Mouse (Mus musculus) forebrain, embryonic 14.5 days (tissue): Measurements from ENCODE around the gene Trim71. TPM values are rescaled to one million over a fixed set of nuclear protein-coding genes. Genes with fewer than 3 reads are reported as not detected.

Source experiments
- ATAC-seq: fragments of 200-750 bp; cut with Nextera tagmentation; 2 replicates; pipeline ENCODE4 v1.8.0; 2017; ENCODE audit warnings: mild to moderate bottlenecking, moderate library complexity
- DNase-seq: peaks from one replicate; pipeline ENCODE4 v3.0.0-alpha.2; 2015; ENCODE audit warnings: low spot score
- H3K27ac ChIP-seq: fragments of 300-500 bp; sonication (generic); 2 replicates; pipeline ENCODE4 v1.5.1; 2014; ENCODE audit warnings: low read depth, mild to moderate bottlenecking, control low read depth, low read length, moderate library complexity
- H3K27me3 ChIP-seq: fragments of 300-500 bp; sonication (generic); replicated peaks from 2 replicates; pipeline ENCODE4 v1.6.1; 2014; ENCODE audit warnings: low read length, control low read depth, mixed read lengths; ENCODE audit not compliant: control insufficient read depth, insufficient read depth
- H3K36me3 ChIP-seq: fragments of 300-500 bp; sonication (generic); 2 replicates; pipeline ENCODE4 v1.6.1; 2014; ENCODE audit warnings: low read length, control low read depth; ENCODE audit not compliant: control insufficient read depth, insufficient read depth
- H3K4me1 ChIP-seq: fragments of 300-500 bp; sonication (generic); 2 replicates; pipeline ENCODE4 v1.6.1; 2014; ENCODE audit warnings: antibody characterized with exemption, low read length, control low read depth; ENCODE audit not compliant: control insufficient read depth, insufficient read depth
- H3K4me2 ChIP-seq: fragments of 300-500 bp; sonication (generic); 2 replicates; pipeline ENCODE4 v1.6.1; 2014; ENCODE audit warnings: mild to moderate bottlenecking, control low read depth, low read length
- H3K4me3 ChIP-seq: fragments of 300-500 bp; sonication (generic); 2 replicates; pipeline ENCODE4 v1.5.1; 2014; ENCODE audit warnings: low read depth, low read length, control low read depth
- H3K9ac ChIP-seq: fragments of 300-500 bp; sonication (generic); 2 replicates; pipeline ENCODE4 v1.6.1; 2014; ENCODE audit warnings: mild to moderate bottlenecking, low read length, control low read depth, moderate library complexity
- H3K9me3 ChIP-seq: fragments of 300-500 bp; sonication (generic); replicated peaks from 2 replicates; pipeline ENCODE4 v1.6.1; 2016; ENCODE audit warnings: low read length, control low read depth, mixed read lengths; ENCODE audit not compliant: control insufficient read depth
- WGBS: fragments of 180-500 bp; shearing (Covaris S2); extraction: QIAGEN DNeasy Blood & Tissue Kit; methylation state at CpG from one replicate; pipeline ENCODE4 v1.1.7; 2014; 5-methylcytosine and 5-hydroxymethylcytosine counted together
- polyA plus RNA-seq: library from polyadenylated mRNA; unstranded; fragments of >200 nt; fragmentation: Nextera tagmentation; extraction: Ambion mirVana; gene quantifications from 2 replicates; pipeline ENCODE4 v1.2.1, GENCODE M21; 2014

Gene Trim71
- polyA plus RNA-seq, 1 experiment from 2014 or later: 0.05 TPM

- Histone ChIP-seq H3K36me3 (no peaks in the 10 kb centered on the region), H3K4me2 (no peak overlapping the region), H3K4me1 (no peaks in the 10 kb centered on the region), H3K9me3 (no peaks in the 10 kb centered on the region), H3K27me3 (no peaks in the 10 kb centered on the region), H3K27ac (no peak overlapping the region), H3K4me3 (no peak overlapping the region), H3K9ac (no peak overlapping the region)
- ATAC-seq: no peak
- WGBS: 88% methylated on average over 23 of the region's 23 CpGs
- no peak for DNase-seq
Observed at GRCm38 (mm10) chr9:114487481-114488258, 76.5 kb downstream of the Trim71 start.

- 89% methylated on average over 4 of the region's 4 CpGs for WGBS
- no peak overlapping the region for H3K4me2 ChIP-seq
- H3K4me3 ChIP-seq: no peak overlapping the region
- H3K36me3 ChIP-seq: no peaks in the 10 kb centered on the region
- no peaks in the 10 kb centered on the region for H3K27me3 ChIP-seq
- no peak overlapping the region for H3K9ac ChIP-seq
- H3K9me3 ChIP-seq: no peaks in the 10 kb centered on the region
- no peak overlapping the region for H3K27ac ChIP-seq
- ATAC-seq (no peak), DNase-seq (no peak)
- H3K4me1 ChIP-seq: no peaks in the 10 kb centered on the region
Observed at GRCm38 (mm10) chr9:114486808-114487207, 77.4 kb downstream of the Trim71 start.

GRCm38 (mm10) chr9:114484771-114485170, 79.4 kb downstream of the Trim71 start:
- ATAC-seq (no peak), DNase-seq (no peak)
- no peaks in the 10 kb centered on the region for H3K27me3 ChIP-seq
- WGBS: 92% methylated on average over 5 of the region's 5 CpGs
- H3K4me2 ChIP-seq: no peak overlapping the region
- no peaks in the 10 kb centered on the region for H3K9me3 ChIP-seq
- H3K27ac ChIP-seq: no peak overlapping the region
- H3K4me1 ChIP-seq: no peaks in the 10 kb centered on the region
- H3K4me3 ChIP-seq: no peak overlapping the region
- H3K36me3 ChIP-seq: no peaks in the 10 kb centered on the region
- no peak overlapping the region for H3K9ac ChIP-seq

- no peak overlapping the region for H3K27ac ChIP-seq
- ATAC-seq (no peak), DNase-seq (no peak)
- H3K9ac ChIP-seq: no peak overlapping the region
- H3K36me3 ChIP-seq: no peaks in the 10 kb centered on the region
- H3K4me2 ChIP-seq: no peak overlapping the region
- H3K9me3 ChIP-seq: no peaks in the 10 kb centered on the region
- no peaks in the 10 kb centered on the region for H3K27me3 ChIP-seq
- no peaks in the 10 kb centered on the region for H3K4me1 ChIP-seq
- 87% methylated on average over 3 of the region's 3 CpGs for whole genome bisulfite sequencing
- H3K4me3 ChIP-seq: no peak overlapping the region
Observed at GRCm38 (mm10) chr9:114480940-114481339, 83.2 kb downstream of the Trim71 start.

GRCm38 (mm10) chr9:114477019-114477418, 87.2 kb downstream of the Trim71 start:
- no peak overlapping the region for H3K4me3 ChIP-seq
- 90% methylated on average over 9 of the region's 9 CpGs for WGBS
- H3K9ac ChIP-seq: no peak overlapping the region
- ATAC-seq (no peak), DNase-seq (no peak)
- H3K27ac ChIP-seq: no peak overlapping the region
- no peaks in the 10 kb centered on the region for H3K27me3 ChIP-seq
- no peak overlapping the region for H3K4me2 ChIP-seq
- H3K36me3 ChIP-seq: no peaks in the 10 kb centered on the region
- no peaks in the 10 kb centered on the region for H3K9me3 ChIP-seq
- H3K4me1 ChIP-seq: no peaks in the 10 kb centered on the region

GRCm38 (mm10) chr9:114471892-114472291, 92.3 kb downstream of the Trim71 start:
- H3K4me3 ChIP-seq: no peak overlapping the region
- H3K9me3 ChIP-seq: no peaks in the 10 kb centered on the region
- ATAC-seq: no peak
- no peaks in the 10 kb centered on the region for H3K4me1 ChIP-seq
- no peaks in the 10 kb centered on the region for H3K36me3 ChIP-seq
- DNase-seq: no peak
- 79% methylated on average over 7 of the region's 7 CpGs for WGBS
- no peak overlapping the region for H3K4me2 ChIP-seq
- no peaks in the 10 kb centered on the region for H3K27me3 ChIP-seq
- no peak overlapping the region for H3K27ac ChIP-seq
- H3K9ac ChIP-seq: no peak overlapping the region

GRCm38 (mm10) chr9:114468701-114469100, 95.5 kb downstream of the Trim71 start:
- peaks cover 8% of the 10 kb centered on the region; the same call in 1 of the 2 replicates for H3K36me3 ChIP-seq
- no peak overlapping the region for H3K9ac ChIP-seq
- H3K4me3 ChIP-seq: no peak overlapping the region
- no peak overlapping the region for H3K27ac ChIP-seq
- no peaks in the 10 kb centered on the region for H3K27me3 ChIP-seq
- DNase-seq (no peak), ATAC-seq (no peak)
- H3K4me2 ChIP-seq: no peak overlapping the region
- no peaks in the 10 kb centered on the region for H3K9me3 ChIP-seq
- H3K4me1 ChIP-seq: no peaks in the 10 kb centered on the region
- 95% methylated on average over 4 of the region's 4 CpGs for WGBS

- H3K4me1 ChIP-seq: no peaks in the 10 kb centered on the region
- no peak overlapping the region for H3K27ac ChIP-seq
- no peak overlapping the region for H3K4me3 ChIP-seq
- peaks cover 8% of the 10 kb centered on the region; the same call in 1 of the 2 replicates for H3K36me3 ChIP-seq
- no peak overlapping the region for H3K9ac ChIP-seq
- H3K27me3 ChIP-seq: no peaks in the 10 kb centered on the region
- H3K4me2 ChIP-seq: no peak overlapping the region
- no peaks in the 10 kb centered on the region for H3K9me3 ChIP-seq
- DNase-seq (no peak), ATAC-seq (no peak)
- whole genome bisulfite sequencing: 91% methylated on average over 5 of the region's 5 CpGs
Observed at GRCm38 (mm10) chr9:114468217-114468616, 96.0 kb downstream of the Trim71 start.

GRCm38 (mm10) chr9:114466871-114467270, 97.3 kb downstream of the Trim71 start:
- Histone ChIP-seq H3K4me2 (no peak overlapping the region), H3K36me3 (peaks cover 8% of the 10 kb centered on the region; the same call in 1 of the 2 replicates), H3K4me3 (no peak overlapping the region), H3K27ac (no peak overlapping the region), H3K4me1 (no peaks in the 10 kb centered on the region), H3K9me3 (no peaks in the 10 kb centered on the region), H3K27me3 (no peaks in the 10 kb centered on the region), H3K9ac (no peak overlapping the region)
- no peak for DNase-seq
- 73% methylated on average over 7 of the region's 7 CpGs for WGBS
- ATAC-seq: no peak
